Comparison of ENCODE assay signal across 8 mouse cellular contexts in the genomic region with DNA sequence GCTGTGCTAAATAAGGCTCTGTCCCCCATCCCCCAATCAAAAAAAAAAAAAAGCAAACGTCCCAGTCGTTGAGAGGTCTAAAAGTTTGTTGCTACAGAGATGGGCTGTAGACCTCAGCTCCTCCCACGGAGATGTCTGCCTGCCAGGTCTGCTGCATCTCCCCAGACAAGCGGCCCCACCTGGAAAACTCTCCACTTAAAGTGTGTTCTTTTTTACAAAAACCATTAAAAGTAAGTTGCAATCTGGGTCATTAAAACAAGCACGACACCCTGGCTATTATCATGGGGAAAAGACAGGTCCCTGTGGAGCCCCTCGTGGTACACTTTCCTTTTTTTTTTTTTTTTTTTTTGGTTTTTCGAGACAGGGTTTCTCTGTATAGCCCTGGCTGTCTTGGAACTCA. TPM values are rescaled to one million over a fixed set of nuclear protein-coding genes. Genes with fewer than 3 reads are reported as not detected.
A peak's percentile ranks its signal among the peaks of the same experiment; 100 is the strongest.
DNase-seq lines count a peak whose midpoint lies in the region; ATAC-seq and TF ChIP-seq lines count a peak whose summit lies in the region.

No protein-coding gene starts in this region.

- no peak for TF ChIP-seq CTCF in heart, postnatal 0 days (IDR thresholded peaks at IDR 0.05; ENCODE audit: low read depth)
- TF ChIP-seq CTCF in heart, adult 2 months (IDR thresholded peaks at IDR 0.05): no peak

- no peak for TF ChIP-seq EP300 in heart, postnatal 0 days (IDR thresholded peaks at IDR 0.05; ENCODE audit: low read depth)
- no peak for TF ChIP-seq EP300 in heart, adult 2 months (IDR thresholded peaks at IDR 0.05; ENCODE audit: insufficient read depth, low read depth, low read length)

- 0 out of 2 replicates have a peak, but pooled peaks cover 6% of the 10 kb centered on the region for H3K4me1 ChIP-seq in heart, postnatal 0 days (ENCODE audit: control insufficient read depth, insufficient read depth)
- H3K4me1 ChIP-seq in heart, adult 2 months (ENCODE audit: control insufficient read depth, insufficient read depth, low read length): peaks cover 2% of the 10 kb centered on the region
- no peaks in the 10 kb centered on the region for H3K4me1 ChIP-seq in embryonic facial prominence, embryonic 11.5 days (ENCODE audit: control insufficient read depth, insufficient read depth, low read length)
- H3K4me1 ChIP-seq in intestine, embryonic 14.5 days (replicated peaks; ENCODE audit: control insufficient read depth, insufficient read depth, low read length): peaks cover 6% of the 10 kb centered on the region; the same call in 1 of the 2 replicates
- H3K4me1 ChIP-seq in midbrain, embryonic 15.5 days: peaks cover 7% of the 10 kb centered on the region

- H3K4me3 ChIP-seq in heart, postnatal 0 days (ENCODE audit: low read depth, low read length): peak overlapping the region; percentile 43
- H3K4me3 ChIP-seq in heart, adult 2 months: no peak overlapping the region
- H3K4me3 ChIP-seq in embryonic facial prominence, embryonic 11.5 days (ENCODE audit: low read depth, low read length): peak overlapping the region; percentile 33; the same call in 1 of the 2 replicates
- H3K4me3 ChIP-seq in intestine, embryonic 14.5 days (ENCODE audit: low read depth, low read length): peak overlapping the region; percentile 38
- H3K4me3 ChIP-seq in midbrain, embryonic 15.5 days: peak overlapping the region; percentile 30; the same call in 1 of the 2 replicates

- H3K27me3 ChIP-seq in heart, postnatal 0 days (ENCODE audit: control insufficient read depth, insufficient read depth, low read length): no peaks in the 10 kb centered on the region
- H3K27me3 ChIP-seq in heart, adult 2 months (ENCODE audit: control insufficient read depth, insufficient read depth, low read length): no peaks in the 10 kb centered on the region
- no peaks in the 10 kb centered on the region for H3K27me3 ChIP-seq in embryonic facial prominence, embryonic 11.5 days (ENCODE audit: control insufficient read depth, insufficient read depth, low read length)
- H3K27me3 ChIP-seq in intestine, embryonic 14.5 days (replicated peaks; ENCODE audit: control insufficient read depth, insufficient read depth, low read length): no peaks in the 10 kb centered on the region
- H3K27me3 ChIP-seq in midbrain, embryonic 15.5 days (replicated peaks): no peaks in the 10 kb centered on the region

- no peak overlapping the region for H3K27ac ChIP-seq in heart, postnatal 0 days (ENCODE audit: low read depth)
- H3K27ac ChIP-seq in heart, adult 2 months: no peak overlapping the region
- H3K27ac ChIP-seq in embryonic facial prominence, embryonic 11.5 days (replicated peaks; ENCODE audit: low read depth, low read length): no peak overlapping the region
- no peak overlapping the region for H3K27ac ChIP-seq in intestine, embryonic 14.5 days (ENCODE audit: low read depth)
- no peak overlapping the region for H3K27ac ChIP-seq in midbrain, embryonic 15.5 days

- 12% methylated on average over 7 of the region's 7 CpGs for WGBS in heart, postnatal 0 days
- WGBS in heart, adult 2 months: 15% methylated on average over 7 of the region's 7 CpGs
- WGBS in embryonic facial prominence, embryonic 11.5 days: 19% methylated on average over 7 of the region's 7 CpGs
- 14% methylated on average over 7 of the region's 7 CpGs for WGBS in intestine, embryonic 14.5 days
- 19% methylated on average over 7 of the region's 7 CpGs for WGBS in midbrain, embryonic 15.5 days

- no peak for DNase-seq in heart, postnatal 0 days (ENCODE audit: low spot score)
- DNase-seq in heart, adult 2 months: no peak
- no peak for DNase-seq in embryonic facial prominence, embryonic 11.5 days (ENCODE audit: low spot score)
- DNase-seq in intestine, embryonic 14.5 days (ENCODE audit: low spot score): no peak
- DNase-seq in embryo, embryonic 11 days: no peak
- DNase-seq in lung, postnatal 25 days (ENCODE audit: low spot score): no peak

- peak overlapping the region; percentile 78 for H3K4me2 ChIP-seq in heart, postnatal 0 days (ENCODE audit: low read depth, low read length)
- peak overlapping the region; percentile 72; the same call in 1 of the 2 replicates for H3K4me2 ChIP-seq in embryonic facial prominence, embryonic 11.5 days (ENCODE audit: low read depth, low read length)
- peak overlapping the region; percentile 79 for H3K4me2 ChIP-seq in intestine, embryonic 14.5 days (ENCODE audit: low read length)
- peak overlapping the region; percentile 57; the same call in 1 of the 2 replicates for H3K4me2 ChIP-seq in midbrain, embryonic 15.5 days

- H3K9me3 ChIP-seq in heart, postnatal 0 days (replicated peaks; ENCODE audit: control insufficient read depth, low read length): no peaks in the 10 kb centered on the region
- no peaks in the 10 kb centered on the region for H3K9me3 ChIP-seq in embryonic facial prominence, embryonic 11.5 days (replicated peaks; ENCODE audit: control insufficient read depth, low read length)
- H3K9me3 ChIP-seq in intestine, embryonic 14.5 days (ENCODE audit: control insufficient read depth, low read length): no peaks in the 10 kb centered on the region
- no peaks in the 10 kb centered on the region for H3K9me3 ChIP-seq in midbrain, embryonic 15.5 days

- H3K36me3 ChIP-seq in heart, postnatal 0 days (replicated peaks; ENCODE audit: control insufficient read depth, insufficient read depth, low read length): no peaks in the 10 kb centered on the region
- no peaks in the 10 kb centered on the region for H3K36me3 ChIP-seq in heart, adult 2 months (ENCODE audit: control insufficient read depth, insufficient read depth, low read length)
- no peaks in the 10 kb centered on the region; the same call in 1 of the 2 replicates for H3K36me3 ChIP-seq in embryonic facial prominence, embryonic 11.5 days (replicated peaks; ENCODE audit: control insufficient read depth, insufficient read depth, low read depth, low read length)
- H3K36me3 ChIP-seq in intestine, embryonic 14.5 days (ENCODE audit: control insufficient read depth, insufficient read depth, low read length): 0 out of 2 replicates have a peak, but pooled peaks cover 6% of the 10 kb centered on the region
- no peaks in the 10 kb centered on the region for H3K36me3 ChIP-seq in midbrain, embryonic 15.5 days (replicated peaks)

- TF ChIP-seq POLR2A in heart, adult 2 months (IDR thresholded peaks at IDR 0.05; ENCODE audit: insufficient read depth, low read depth, low read length): no peak

- 0 out of 2 replicates have a peak, but pooled peaks have one; percentile 4 for ATAC-seq in heart, postnatal 0 days (ENCODE audit: insufficient read depth, low read depth)
- 0 out of 2 replicates have a peak, but pooled peaks have one; percentile 5 for ATAC-seq in embryonic facial prominence, embryonic 11.5 days (replicated peaks; ENCODE audit: insufficient number of reproducible peaks, low FRiP score, low TSS enrichment, low read depth)
- 0 out of 2 replicates have a peak, but pooled peaks have one; percentile 1 for ATAC-seq in intestine, embryonic 14.5 days (replicated peaks; ENCODE audit: low FRiP score, low TSS enrichment, low read depth)
- no peak for ATAC-seq in midbrain, embryonic 15.5 days (replicated peaks)
- ATAC-seq in activated CD4-positive, CD25-positive, alpha-beta regulatory T cell, adult 4 months: no peak

- peak overlapping the region; percentile 38; the same call in 1 of the 2 replicates for H3K9ac ChIP-seq in heart, postnatal 0 days (replicated peaks; ENCODE audit: low read depth, low read length)
- no peak overlapping the region for H3K9ac ChIP-seq in heart, adult 2 months (ENCODE audit: low read depth, low read length)
- no peak overlapping the region for H3K9ac ChIP-seq in embryonic facial prominence, embryonic 11.5 days (replicated peaks; ENCODE audit: low read length)
- H3K9ac ChIP-seq in intestine, embryonic 14.5 days (ENCODE audit: low read length): peak overlapping the region; percentile 41; the same call in 1 of the 2 replicates
- no peak overlapping the region for H3K9ac ChIP-seq in midbrain, embryonic 15.5 days

- H3K79me2 ChIP-seq in heart, adult 2 months (replicated peaks; ENCODE audit: control insufficient read depth, insufficient read depth, low read length): no peaks in the 10 kb centered on the region

- intact Hi-C loops in heart, adult 2 months (cut with DNase I): no loop called here

RNA-seq across cellular contexts. Expression of gene Pdpk1, which starts 0.7 kb away (rescaled TPM):
- total RNA-seq in heart, postnatal 0 days (2014; rRNA removed; ENCODE audit: low replicate concordance): 36.6 and 43.2 TPM in 2 replicates
- polyA plus RNA-seq in heart, postnatal 0 days (2015; fragmentation: Nextera tagmentation; extraction: Ambion mirVana): 31.7 and 35.4 TPM in 2 replicates
- 10 to 100 TPM; 42.5 to 49.1 TPM for total RNA-seq in heart, adult 2 months (2021)
- polyA plus RNA-seq in heart, adult 2 months (2012; rRNA removed): 10.4 and 20.6 TPM in 2 replicates
- 33.4 and 34.6 TPM in 2 replicates for polyA plus RNA-seq in embryonic facial prominence, embryonic 11.5 days (2014; fragmentation: Nextera tagmentation; extraction: Ambion mirVana)
- 35.3 and 39.2 TPM in 2 replicates for polyA plus RNA-seq in intestine, embryonic 14.5 days (2014; fragmentation: Nextera tagmentation; extraction: Ambion mirVana)
- polyA plus RNA-seq in midbrain, embryonic 15.5 days (2015; fragmentation: Nextera tagmentation; extraction: Ambion mirVana): 69.8 and 75.5 TPM in 2 replicates
- polyA plus RNA-seq in activated CD4-positive, CD25-positive, alpha-beta regulatory T cell, adult 4 months (2017; shearing (Covaris generic)): 10 to 100 TPM; 43.3 to 47.7 TPM

RNA-seq across cellular contexts. Expression of gene Amdhd2, which starts 12.2 kb away (rescaled TPM):
- total RNA-seq in heart, postnatal 0 days (2014; rRNA removed; ENCODE audit: low replicate concordance): 33.7 and 34.4 TPM in 2 replicates
- polyA plus RNA-seq in heart, postnatal 0 days (2015; fragmentation: Nextera tagmentation; extraction: Ambion mirVana): 24.4 and 28.0 TPM in 2 replicates
- total RNA-seq in heart, adult 2 months (2021): 10 to 100 TPM in 1 of 2 experiments, 1 to 10 TPM in 1; 9.0 to 10.2 TPM
- polyA plus RNA-seq in heart, adult 2 months (2012; rRNA removed): 11.5 and 17.7 TPM in 2 replicates
- 30.6 and 37.5 TPM in 2 replicates for polyA plus RNA-seq in embryonic facial prominence, embryonic 11.5 days (2014; fragmentation: Nextera tagmentation; extraction: Ambion mirVana)
- 27.1 and 28.0 TPM in 2 replicates for polyA plus RNA-seq in intestine, embryonic 14.5 days (2014; fragmentation: Nextera tagmentation; extraction: Ambion mirVana)
- polyA plus RNA-seq in midbrain, embryonic 15.5 days (2015; fragmentation: Nextera tagmentation; extraction: Ambion mirVana): 32.1 and 39.6 TPM in 2 replicates
- 10 to 100 TPM; 23.1 to 34.5 TPM for polyA plus RNA-seq in activated CD4-positive, CD25-positive, alpha-beta regulatory T cell, adult 4 months (2017; shearing (Covaris generic))

RNA-seq across cellular contexts. Expression of gene Atp6v0c, which starts 18.1 kb away (rescaled TPM):
- 238 and 355 TPM in 2 replicates for total RNA-seq in heart, postnatal 0 days (2014; rRNA removed; ENCODE audit: low replicate concordance)
- polyA plus RNA-seq in heart, postnatal 0 days (2015; fragmentation: Nextera tagmentation; extraction: Ambion mirVana): 552 and 570 TPM in 2 replicates
- 100 to 1,000 TPM; 219 to 255 TPM for total RNA-seq in heart, adult 2 months (2021)
- polyA plus RNA-seq in heart, adult 2 months (2012; rRNA removed): 732 and 788 TPM in 2 replicates
- polyA plus RNA-seq in embryonic facial prominence, embryonic 11.5 days (2014; fragmentation: Nextera tagmentation; extraction: Ambion mirVana): 384 and 433 TPM in 2 replicates
- 556 and 564 TPM in 2 replicates for polyA plus RNA-seq in intestine, embryonic 14.5 days (2014; fragmentation: Nextera tagmentation; extraction: Ambion mirVana)
- polyA plus RNA-seq in midbrain, embryonic 15.5 days (2015; fragmentation: Nextera tagmentation; extraction: Ambion mirVana): 1,357 and 1,392 TPM in 2 replicates
- 100 to 1,000 TPM; 152 to 192 TPM for polyA plus RNA-seq in activated CD4-positive, CD25-positive, alpha-beta regulatory T cell, adult 4 months (2017; shearing (Covaris generic))

RNA-seq across cellular contexts. Expression of gene Tbc1d24, which starts 54.0 kb away (rescaled TPM):
- total RNA-seq in heart, postnatal 0 days (2014; rRNA removed; ENCODE audit: low replicate concordance): 9.1 and 19.3 TPM in 2 replicates
- polyA plus RNA-seq in heart, postnatal 0 days (2015; fragmentation: Nextera tagmentation; extraction: Ambion mirVana): 2.8 and 2.9 TPM in 2 replicates
- 10 to 100 TPM; 10.3 to 11.0 TPM for total RNA-seq in heart, adult 2 months (2021)
- 11.3 and 29.1 TPM in 2 replicates for polyA plus RNA-seq in heart, adult 2 months (2012; rRNA removed)
- 3.7 and 5.4 TPM in 2 replicates for polyA plus RNA-seq in embryonic facial prominence, embryonic 11.5 days (2014; fragmentation: Nextera tagmentation; extraction: Ambion mirVana)
- polyA plus RNA-seq in intestine, embryonic 14.5 days (2014; fragmentation: Nextera tagmentation; extraction: Ambion mirVana): 4.8 and 5.8 TPM in 2 replicates
- 28.7 and 30.7 TPM in 2 replicates for polyA plus RNA-seq in midbrain, embryonic 15.5 days (2015; fragmentation: Nextera tagmentation; extraction: Ambion mirVana)
- under 1 TPM; 0.45 to 0.60 TPM for polyA plus RNA-seq in activated CD4-positive, CD25-positive, alpha-beta regulatory T cell, adult 4 months (2017; shearing (Covaris generic))

RNA-seq across cellular contexts. Expression of gene Ntn3, which starts 57.9 kb away (rescaled TPM):
- total RNA-seq in heart, postnatal 0 days (2014; rRNA removed; ENCODE audit: low replicate concordance): 5.1 and 7.3 TPM in 2 replicates
- 0.59 and 0.74 TPM in 2 replicates for polyA plus RNA-seq in heart, postnatal 0 days (2015; fragmentation: Nextera tagmentation; extraction: Ambion mirVana)
- total RNA-seq in heart, adult 2 months (2021): 1 to 10 TPM in 1 of 2 experiments, under 1 TPM in 1; 0.97 to 1.0 TPM
- 0.64 and 1.1 TPM in 2 replicates for polyA plus RNA-seq in heart, adult 2 months (2012; rRNA removed)
- polyA plus RNA-seq in embryonic facial prominence, embryonic 11.5 days (2014; fragmentation: Nextera tagmentation; extraction: Ambion mirVana): 6.2 and 7.1 TPM in 2 replicates
- 7.8 and 8.7 TPM in 2 replicates for polyA plus RNA-seq in intestine, embryonic 14.5 days (2014; fragmentation: Nextera tagmentation; extraction: Ambion mirVana)
- polyA plus RNA-seq in midbrain, embryonic 15.5 days (2015; fragmentation: Nextera tagmentation; extraction: Ambion mirVana): 5.1 and 5.4 TPM in 2 replicates
- not detected for polyA plus RNA-seq in activated CD4-positive, CD25-positive, alpha-beta regulatory T cell, adult 4 months (2017; shearing (Covaris generic))

Comparison
In these comparisons a context has a peak if more than half of its experiments do, and no peak if none do; other contexts are left out.
1. H3K9ac ChIP-seq: peak in heart, postnatal 0 days (single experiment) and intestine, embryonic 14.5 days (single experiment); none in heart, adult 2 months (single experiment), embryonic facial prominence, embryonic 11.5 days (single experiment) and midbrain, embryonic 15.5 days (single experiment).
2. ATAC-seq: peak in heart, postnatal 0 days (single experiment), embryonic facial prominence, embryonic 11.5 days (single experiment) and intestine, embryonic 14.5 days (single experiment); none in midbrain, embryonic 15.5 days (single experiment) and activated CD4-positive, CD25-positive, alpha-beta regulatory T cell, adult 4 months (single experiment).
3. Peak in every context shown above with its lines, with median percentiles within 50 percentile points of each other: H3K4me2 ChIP-seq.